Mouse (Mus musculus) lung, postnatal 0 days (tissue): ENCODE data around the gene Piezo1. TPM values are rescaled to one million over a fixed set of nuclear protein-coding genes. Genes with fewer than 3 reads are reported as not detected.

Source experiments
- ATAC-seq: fragments of 200-750 bp; cut with Nextera tagmentation; 2 replicates; pipeline ENCODE4 v1.8.0; 2017; ENCODE audit warnings: moderate library complexity
- DNase-seq: peaks from one replicate; pipeline ENCODE4 v3.0.0-alpha.2; 2016; ENCODE audit warnings: low spot score
- H3K27ac ChIP-seq: fragments of 300-500 bp; sonication (generic); 2 replicates; pipeline ENCODE4 v1.5.1; 2014; ENCODE audit warnings: antibody characterized with exemption, mild to moderate bottlenecking, low read length, mixed read lengths
- H3K27me3 ChIP-seq: fragments of 300-500 bp; sonication (generic); replicated peaks from 2 replicates; pipeline ENCODE4 v1.6.1; 2014; ENCODE audit warnings: low read length, mixed read lengths; ENCODE audit not compliant: insufficient read depth
- H3K36me3 ChIP-seq: fragments of 300-500 bp; sonication (generic); 2 replicates; pipeline ENCODE4 v1.6.1; 2014; ENCODE audit warnings: low read length, mixed read lengths; ENCODE audit not compliant: insufficient read depth
- H3K4me1 ChIP-seq: fragments of 300-500 bp; sonication (generic); 2 replicates; pipeline ENCODE4 v1.6.1; 2014; ENCODE audit warnings: antibody characterized with exemption, low read depth, low read length, mixed read lengths; ENCODE audit not compliant: insufficient read depth
- H3K4me2 ChIP-seq: fragments of 300-500 bp; sonication (generic); replicated peaks from 2 replicates; pipeline ENCODE4 v1.6.1; 2014; ENCODE audit warnings: low read depth, mild to moderate bottlenecking, low read length, moderate library complexity, mixed read lengths
- H3K4me3 ChIP-seq: fragments of 300-500 bp; sonication (generic); 2 replicates; pipeline ENCODE4 v1.5.1; 2014; ENCODE audit warnings: low read depth, low read length
- H3K9ac ChIP-seq: fragments of 300-500 bp; sonication (generic); replicated peaks from 2 replicates; pipeline ENCODE4 v1.6.1; 2014; ENCODE audit warnings: low read depth, mild to moderate bottlenecking
- H3K9me3 ChIP-seq: fragments of 300-500 bp; sonication (generic); 2 replicates; pipeline ENCODE4 v1.6.1; 2016; ENCODE audit warnings: low read length, mixed read lengths
- CTCF ChIP-seq: IDR thresholded peaks from 2 replicates; pipeline ENCODE4 v1.5.1; 2016; ENCODE audit warnings: antibody characterized with exemption, mild to moderate bottlenecking
- EP300 ChIP-seq: IDR thresholded peaks from 2 replicates; pipeline ENCODE4 v1.6.1; 2016; ENCODE audit warnings: antibody characterized with exemption, mild to moderate bottlenecking, control low read depth
- WGBS: fragments of 180-500 bp; shearing (Covaris S2); extraction: QIAGEN DNeasy Blood & Tissue Kit; methylation state at CpG from one replicate; pipeline ENCODE4 v1.1.7; 2014; 5-methylcytosine and 5-hydroxymethylcytosine counted together
- polyA plus RNA-seq: library from polyadenylated mRNA; unstranded; fragments of >200 nt; fragmentation: Nextera tagmentation; extraction: Ambion mirVana; gene quantifications from 2 replicates; pipeline ENCODE4 v1.2.1, GENCODE M21; 2015

Gene Piezo1
- polyA plus RNA-seq, 1 experiment from 2014 or later: 27.3 TPM

GRCm38 (mm10) chr8:122512392-122512791 lies 38.7 kb downstream of the Piezo1 start:
- Histone ChIP-seq H3K4me3 (no peak overlapping the region), H3K36me3 (no peaks in the 10 kb centered on the region), H3K4me2 (no peak overlapping the region), H3K4me1 (peaks cover 3% of the 10 kb centered on the region), H3K9me3 (no peaks in the 10 kb centered on the region), H3K9ac (no peak overlapping the region), H3K27ac (no peak overlapping the region; the same call in 1 of the 2 replicates), H3K27me3 (no peaks in the 10 kb centered on the region)
- 62% methylated on average over 7 of the region's 7 CpGs for WGBS
- DNase-seq: peak; percentile 13
- no peak for TF ChIP-seq EP300
- TF ChIP-seq CTCF: no peak
- 0 out of 2 replicates have a peak, but pooled peaks have one; percentile 7 for ATAC-seq

- Histone ChIP-seq H3K27ac (peak overlapping the region; percentile 71; the same call in 1 of the 2 replicates), H3K9ac (no peak overlapping the region), H3K4me3 (no peak overlapping the region), H3K4me2 (no peak overlapping the region), H3K27me3 (no peaks in the 10 kb centered on the region), H3K9me3 (no peaks in the 10 kb centered on the region), H3K36me3 (0 out of 2 replicates have a peak, but pooled peaks cover under 1% of the 10 kb centered on the region), H3K4me1 (no peaks in the 10 kb centered on the region; the same call in 1 of the 2 replicates)
- DNase-seq (peak; percentile 85), ATAC-seq (peak; percentile 84)
- TF ChIP-seq EP300: no peak
- no peak for TF ChIP-seq CTCF
- WGBS: 39% methylated on average over 16 of the region's 16 CpGs
Measured at GRCm38 (mm10) chr8:122511552-122511951, 39.6 kb downstream of the Piezo1 start.

- Histone ChIP-seq H3K4me1 (no peaks in the 10 kb centered on the region), H3K27me3 (no peaks in the 10 kb centered on the region)
- peak; percentile 60 for ATAC-seq
Measured at GRCm38 (mm10) chr8:122500856-122501255, 50.3 kb downstream of the Piezo1 start.

GRCm38 (mm10) chr8:122497912-122498311 lies 53.2 kb downstream of the Piezo1 start:
- WGBS: 63% methylated on average over 17 of the region's 17 CpGs
- H3K9me3 ChIP-seq: no peaks in the 10 kb centered on the region
- H3K9ac ChIP-seq: no peak overlapping the region
- no peaks in the 10 kb centered on the region for H3K4me1 ChIP-seq
- no peak for TF ChIP-seq EP300
- peak; percentile 60 for TF ChIP-seq CTCF
- H3K27me3 ChIP-seq: no peaks in the 10 kb centered on the region
- ATAC-seq: no peak
- no peak overlapping the region for H3K27ac ChIP-seq
- no peak overlapping the region for H3K4me3 ChIP-seq
- no peak overlapping the region for H3K4me2 ChIP-seq
- no peak for DNase-seq
- H3K36me3 ChIP-seq: peaks cover 45% of the 10 kb centered on the region

More at GRCm38 (mm10) chr8:122500856-122501255, 50.3 kb downstream of the Piezo1 start:
- Histone ChIP-seq H3K4me2 (no peak overlapping the region), H3K4me3 (no peak overlapping the region), H3K27ac (no peak overlapping the region), H3K9me3 (no peaks in the 10 kb centered on the region), H3K36me3 (peaks cover 24% of the 10 kb centered on the region), H3K9ac (no peak overlapping the region)
- DNase-seq: peak; percentile 92
- 35% methylated on average over 10 of the region's 10 CpGs for WGBS
- peak; percentile 97 for TF ChIP-seq CTCF
- TF ChIP-seq EP300: no peak

- Histone ChIP-seq H3K4me2 (no peak overlapping the region), H3K27me3 (no peaks in the 10 kb centered on the region), H3K36me3 (peaks cover 52% of the 10 kb centered on the region), H3K4me3 (no peak overlapping the region), H3K9ac (no peak overlapping the region), H3K4me1 (no peaks in the 10 kb centered on the region), H3K27ac (no peak overlapping the region), H3K9me3 (no peaks in the 10 kb centered on the region)
- TF ChIP-seq EP300 (no peak), CTCF (no peak; the same call in 1 of the 2 replicates)
- peak; percentile 63 for ATAC-seq
- WGBS: 49% methylated on average over 9 of the region's 12 CpGs
- peak; percentile 62 for DNase-seq
Measured at GRCm38 (mm10) chr8:122497016-122497734, 54.0 kb downstream of the Piezo1 start.

- Histone ChIP-seq H3K36me3 (peaks cover 57% of the 10 kb centered on the region), H3K9me3 (no peaks in the 10 kb centered on the region), H3K4me3 (no peak overlapping the region), H3K27ac (no peak overlapping the region), H3K4me2 (no peak overlapping the region), H3K9ac (no peak overlapping the region), H3K4me1 (no peaks in the 10 kb centered on the region), H3K27me3 (no peaks in the 10 kb centered on the region)
- no peak for DNase-seq
- no peak for TF ChIP-seq EP300
- WGBS: 95% methylated on average over 9 of the region's 9 CpGs
- no peak for ATAC-seq
Measured at GRCm38 (mm10) chr8:122488387-122488786, 62.7 kb downstream of the Piezo1 start.
